Mouse (Mus musculus): ENCODE results near the gene Wwox. TPM values are rescaled to one million over a fixed set of nuclear protein-coding genes. Genes with fewer than 3 reads are reported as not detected.
A peak's percentile ranks its signal among the peaks of the same experiment; 100 is the strongest.

Gene Wwox
- polyA plus RNA-seq, 3 experiments from 2014 or later = 8.6 to 17.2 (median 12.6) TPM

DNA sequence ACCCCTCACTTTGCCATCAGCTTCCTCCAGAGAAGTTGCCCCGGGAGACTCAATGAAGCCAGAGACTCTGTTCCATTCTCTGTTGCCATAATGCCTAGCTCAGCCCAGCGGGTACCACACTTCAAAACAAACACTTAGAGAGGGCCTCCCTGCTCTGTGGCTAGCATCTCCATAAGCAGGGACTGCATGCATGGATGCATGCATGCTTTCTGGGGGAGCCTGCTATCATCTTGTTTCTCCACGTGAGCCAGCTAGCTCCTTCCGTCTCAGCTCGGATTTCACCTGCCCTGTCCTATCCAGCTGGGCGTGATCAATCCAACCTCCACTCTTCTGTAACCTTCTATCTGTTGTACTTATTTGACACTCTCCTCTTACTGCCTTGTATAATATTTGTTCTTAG is 675.0 kb downstream of the Wwox start:
- ATAC-seq = no peak

- ATAC-seq = no peak
Measured at GRCm38 (mm10) chr8:115126081-115126480, 686.6 kb downstream of the Wwox start.

DNA sequence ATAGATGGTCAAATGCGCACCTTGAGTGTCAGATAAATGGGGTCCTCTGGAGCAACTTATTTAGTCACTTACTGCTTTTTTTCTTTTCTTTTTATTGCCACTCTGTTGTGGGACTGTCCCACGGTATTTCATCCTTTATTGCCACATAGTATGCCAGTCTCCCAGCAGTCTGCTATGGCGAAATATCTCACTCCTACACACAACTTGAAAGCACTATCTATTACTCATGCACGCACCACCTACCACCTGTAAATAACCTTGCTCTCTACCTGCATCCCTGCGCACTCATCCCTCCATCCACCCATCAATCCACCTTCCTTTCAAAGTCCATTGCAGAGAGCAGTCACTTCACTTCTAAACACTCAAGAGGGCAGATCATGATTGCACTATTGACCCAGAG is 687.2 kb downstream of the Wwox start:
- ATAC-seq = peak; percentile 37

DNA sequence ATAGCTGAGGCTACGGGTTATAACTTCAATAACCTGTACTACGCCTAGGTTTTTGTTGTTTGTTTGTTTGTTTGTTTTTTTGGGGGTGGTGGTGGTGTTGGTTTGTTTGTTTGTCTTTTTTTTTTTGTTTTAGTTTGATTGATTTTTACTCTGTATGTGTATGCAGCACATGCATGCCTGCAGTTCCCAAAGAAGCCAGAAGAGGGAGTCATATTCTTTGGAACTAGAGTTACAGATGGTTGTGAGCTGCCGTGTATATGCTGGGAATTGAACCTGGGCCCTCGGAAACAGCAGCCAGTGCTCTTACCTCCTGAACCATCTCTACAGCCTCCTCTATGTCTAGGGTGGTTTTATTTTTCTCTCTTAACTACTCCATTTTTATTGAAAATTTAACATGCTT is 689.9 kb downstream of the Wwox start:
- ATAC-seq = no peak

DNA sequence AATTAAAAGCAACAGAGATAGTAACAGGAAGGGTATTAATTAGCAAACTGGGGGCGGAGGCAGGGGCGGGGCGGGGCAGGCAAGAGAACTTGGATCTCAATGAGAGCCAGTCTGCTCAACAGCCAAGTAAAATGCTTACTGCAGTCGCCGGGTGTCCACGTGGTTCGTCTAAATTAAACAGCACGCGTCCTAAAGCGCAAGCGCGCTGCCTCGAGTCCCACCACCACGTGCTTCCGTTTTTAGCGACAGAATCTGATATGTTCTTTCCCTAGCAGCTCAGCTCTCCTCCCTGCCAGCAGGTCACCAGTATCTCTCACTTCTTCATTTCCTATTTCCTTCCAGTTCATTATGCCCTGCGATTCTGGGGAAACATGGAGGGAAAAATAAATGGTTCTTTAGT is 693.7 kb downstream of the Wwox start:
- no peak for ATAC-seq

DNA sequence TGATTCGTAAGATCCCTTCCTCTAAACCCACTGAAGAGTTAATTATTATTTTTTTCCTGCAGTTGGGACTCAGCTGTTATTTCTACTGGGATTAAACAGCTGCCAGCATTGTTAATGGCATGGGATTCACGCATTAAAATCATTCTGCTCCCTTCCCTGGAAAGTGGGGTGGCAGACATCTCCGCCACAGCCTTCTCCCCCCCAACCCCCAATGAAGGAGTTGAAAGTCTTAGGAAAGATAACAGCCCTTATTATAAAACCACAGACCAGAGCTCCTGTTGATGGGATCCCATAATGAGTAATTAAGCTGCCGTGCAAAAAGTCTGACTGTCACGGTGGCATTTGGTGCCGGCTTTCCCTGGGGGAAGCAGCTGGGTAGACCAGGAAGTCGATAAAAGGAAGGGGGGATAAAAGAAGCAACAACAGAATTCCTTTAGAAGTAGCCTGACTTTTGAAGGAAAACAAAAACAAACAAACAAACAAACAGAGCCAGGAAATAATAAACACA is 694.3 kb downstream of the Wwox start:
- no peak for ATAC-seq

- ATAC-seq = peak; percentile 81
Measured at GRCm38 (mm10) chr8:115136888-115137287, 697.4 kb downstream of the Wwox start.

DNA sequence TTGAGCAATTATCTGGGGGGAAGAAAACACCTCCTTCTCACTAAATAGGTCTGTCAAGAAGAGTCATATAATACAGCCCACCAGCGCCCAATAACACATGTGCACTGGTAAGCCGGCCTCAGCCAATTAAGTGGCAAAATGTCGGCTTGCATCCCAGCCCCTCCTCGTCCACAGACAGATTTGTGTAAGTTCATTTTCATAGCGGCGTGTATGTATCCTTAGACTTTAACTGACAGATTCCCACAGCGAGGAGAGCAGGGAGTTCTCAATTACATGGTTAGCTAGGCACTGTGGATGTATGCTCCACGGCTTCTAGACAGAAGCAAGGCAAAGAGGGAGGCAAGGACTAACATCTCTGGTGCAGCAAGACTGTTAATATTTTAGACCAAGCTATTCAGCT is 702.2 kb downstream of the Wwox start:
- ATAC-seq = no peak

DNA sequence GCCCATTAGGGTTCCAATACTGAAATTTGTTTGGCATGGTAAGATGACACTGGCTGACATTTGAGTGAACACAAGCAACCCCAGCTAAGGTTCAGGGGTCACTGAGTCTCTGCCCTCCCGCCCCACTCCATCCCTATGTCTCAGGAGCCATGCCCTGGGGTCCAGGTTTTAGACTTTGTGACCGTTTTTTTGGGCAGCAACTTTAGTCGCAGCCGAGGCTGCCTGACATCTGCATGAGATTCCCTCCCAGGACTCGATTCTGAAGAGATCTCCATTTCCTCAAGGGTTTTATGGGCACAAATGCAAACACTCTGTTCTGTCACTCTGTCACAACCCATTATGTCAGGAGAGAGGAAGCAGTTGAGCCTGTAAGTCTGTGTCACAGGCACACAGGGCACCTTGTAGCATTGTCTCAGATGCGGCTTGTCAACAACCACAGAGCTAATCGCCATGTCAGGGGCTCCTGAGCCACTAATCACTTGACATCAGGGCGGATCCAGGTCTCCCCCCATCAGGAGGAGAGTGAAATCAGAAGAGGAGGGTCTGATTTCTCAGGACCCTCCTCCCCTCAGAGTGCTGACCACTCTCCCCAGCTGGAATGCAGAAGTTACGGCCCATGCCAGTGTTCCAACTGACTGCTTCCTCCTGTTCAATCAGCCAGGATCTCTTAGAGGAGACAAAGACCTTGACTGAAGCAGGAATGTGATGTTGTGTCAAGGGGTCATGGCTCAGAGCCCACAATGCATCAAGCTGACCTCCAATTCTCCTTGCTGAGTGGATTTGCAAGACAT is 704.3 kb downstream of the Wwox start:
- ATAC-seq = peak; percentile 28

DNA sequence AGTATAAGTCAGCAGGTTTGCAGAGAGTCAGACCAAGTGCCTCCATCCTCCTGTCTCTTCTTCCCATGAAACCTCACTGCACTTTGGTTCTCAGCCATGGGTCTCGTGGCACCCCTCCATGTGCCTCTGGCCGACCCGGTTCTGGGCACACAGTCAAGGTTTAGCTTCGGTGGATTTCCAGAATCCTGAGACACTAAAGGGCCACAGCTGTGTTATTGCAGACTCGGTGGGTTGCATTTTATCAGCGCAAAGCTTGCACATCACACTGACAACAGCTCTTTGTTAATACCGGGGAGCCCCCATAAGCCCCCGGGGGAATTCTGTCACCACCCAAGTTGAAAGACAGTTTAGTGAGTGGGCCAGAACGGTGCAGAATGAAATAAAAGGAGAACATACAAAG is 707.6 kb downstream of the Wwox start:
- no peak for ATAC-seq

- ATAC-seq = no peak
Measured at GRCm38 (mm10) chr8:115150446-115151109, 711.1 kb downstream of the Wwox start.

GRCm38 (mm10) chr8:115151416-115151815 is 712.0 kb downstream of the Wwox start:
- no peak for ATAC-seq

DNA sequence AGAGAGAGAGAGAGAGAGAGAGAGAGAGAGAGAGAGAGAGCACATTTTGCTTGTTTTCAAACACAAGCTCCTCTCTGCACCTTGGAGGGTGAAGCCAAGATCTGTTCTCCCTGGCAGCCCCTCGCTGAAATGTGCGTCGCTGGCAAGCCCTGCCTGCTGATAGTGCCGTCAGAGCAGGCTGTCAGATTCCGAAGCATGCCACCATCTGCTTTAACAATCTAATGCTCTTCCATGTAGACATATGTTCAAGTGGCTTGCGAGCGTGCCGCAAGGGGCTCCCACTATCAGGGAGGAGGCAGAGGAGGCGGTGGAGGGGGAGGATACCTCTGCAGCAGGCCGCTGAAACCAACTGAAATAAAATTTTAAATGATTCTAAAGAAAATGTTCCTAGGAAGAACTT is 714.6 kb downstream of the Wwox start:
- no peak for ATAC-seq

DNA sequence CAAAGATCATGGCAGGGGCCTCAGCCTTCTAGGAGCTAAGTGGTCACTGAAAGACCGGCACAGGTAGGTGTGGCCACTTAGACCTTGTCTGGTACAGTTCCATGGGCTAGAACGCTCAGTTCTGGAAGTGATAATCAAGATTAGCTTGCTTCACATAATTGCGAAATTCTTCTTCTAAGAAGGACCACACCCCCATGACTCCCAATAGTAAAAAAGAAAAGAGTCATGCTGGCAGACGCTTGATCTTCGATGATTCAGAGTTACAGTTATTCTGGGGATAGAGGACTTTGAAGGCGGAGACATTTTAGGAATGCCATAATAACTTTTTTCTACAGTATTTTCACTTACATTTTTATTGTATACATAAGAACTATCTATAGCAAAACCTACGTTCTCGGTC is 716.7 kb downstream of the Wwox start:
- ATAC-seq = no peak

DNA sequence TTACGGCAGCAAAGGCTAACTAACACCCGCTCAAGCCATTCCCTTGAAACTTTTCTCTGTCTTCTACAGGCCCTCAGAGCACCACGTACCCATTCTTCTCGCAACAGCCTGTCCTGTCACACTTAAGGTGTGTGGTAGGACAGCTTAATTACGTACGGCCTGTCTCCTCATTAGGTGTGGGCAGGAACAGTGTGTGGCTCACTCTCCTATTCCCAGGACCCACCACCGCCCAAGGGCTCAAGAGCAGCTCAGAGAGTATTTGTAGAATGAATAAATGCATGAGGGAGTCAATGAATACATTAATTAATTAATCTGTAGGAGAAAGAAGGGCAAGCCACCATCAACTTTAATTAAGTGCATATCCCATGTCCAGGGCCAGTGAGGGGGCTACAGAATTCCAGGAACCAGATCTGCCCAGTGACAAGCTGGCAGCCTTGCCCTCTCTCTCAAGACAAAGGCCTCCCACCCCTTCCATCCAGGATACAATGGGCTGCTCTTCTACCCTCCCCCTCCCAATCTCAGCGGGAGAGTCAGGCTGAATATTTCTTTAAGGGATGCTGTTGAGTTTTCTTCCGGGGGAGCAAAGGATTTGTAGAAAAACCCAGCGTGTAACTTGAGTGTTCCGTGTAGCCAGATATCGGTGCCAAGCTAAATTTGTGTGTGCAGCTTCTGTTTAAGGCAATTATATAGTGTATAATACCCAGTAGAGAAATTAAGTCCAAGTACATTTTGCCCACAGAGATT is 718.7 kb downstream of the Wwox start:
- ATAC-seq = no peak

DNA sequence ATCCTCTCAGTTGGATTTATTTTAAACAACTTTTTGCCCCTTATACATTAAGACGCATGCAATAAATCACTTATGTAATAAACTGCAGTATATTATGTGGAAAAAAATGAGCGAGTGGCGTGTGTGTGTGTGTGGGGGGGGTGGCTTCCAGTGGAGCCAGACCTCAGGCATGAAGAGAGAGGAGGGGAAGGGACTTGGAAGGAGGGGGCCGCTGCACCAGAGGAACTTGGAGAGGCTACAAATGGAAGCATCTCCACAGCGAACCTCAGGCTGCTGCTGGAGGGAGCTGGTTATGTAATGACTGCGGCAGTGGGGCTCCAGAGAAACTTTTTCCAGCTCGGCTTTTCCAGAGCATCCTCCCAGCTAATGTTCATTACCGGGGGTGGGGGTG is 719.3 kb downstream of the Wwox start:
- ATAC-seq = no peak

DNA sequence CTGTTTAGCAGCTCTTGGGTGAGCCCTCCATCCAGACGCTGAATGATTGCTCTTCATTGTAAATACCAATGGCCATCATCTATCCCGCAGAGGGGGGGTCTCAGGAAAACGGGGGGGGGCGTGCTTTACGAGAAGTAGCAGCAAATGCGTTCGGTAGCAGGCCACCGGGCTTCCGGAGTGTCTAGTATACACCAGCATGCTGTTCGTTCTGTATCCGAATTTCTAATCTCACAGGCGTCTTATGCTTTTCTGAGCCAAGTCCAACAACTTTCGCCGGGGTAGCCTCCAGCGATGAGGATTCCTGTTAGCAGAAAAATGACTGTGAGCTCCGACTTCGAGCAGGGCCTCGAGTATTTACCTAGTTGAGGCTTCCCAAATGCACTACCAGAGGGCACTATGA is 719.8 kb downstream of the Wwox start:
- peak; percentile 31 for ATAC-seq

DNA sequence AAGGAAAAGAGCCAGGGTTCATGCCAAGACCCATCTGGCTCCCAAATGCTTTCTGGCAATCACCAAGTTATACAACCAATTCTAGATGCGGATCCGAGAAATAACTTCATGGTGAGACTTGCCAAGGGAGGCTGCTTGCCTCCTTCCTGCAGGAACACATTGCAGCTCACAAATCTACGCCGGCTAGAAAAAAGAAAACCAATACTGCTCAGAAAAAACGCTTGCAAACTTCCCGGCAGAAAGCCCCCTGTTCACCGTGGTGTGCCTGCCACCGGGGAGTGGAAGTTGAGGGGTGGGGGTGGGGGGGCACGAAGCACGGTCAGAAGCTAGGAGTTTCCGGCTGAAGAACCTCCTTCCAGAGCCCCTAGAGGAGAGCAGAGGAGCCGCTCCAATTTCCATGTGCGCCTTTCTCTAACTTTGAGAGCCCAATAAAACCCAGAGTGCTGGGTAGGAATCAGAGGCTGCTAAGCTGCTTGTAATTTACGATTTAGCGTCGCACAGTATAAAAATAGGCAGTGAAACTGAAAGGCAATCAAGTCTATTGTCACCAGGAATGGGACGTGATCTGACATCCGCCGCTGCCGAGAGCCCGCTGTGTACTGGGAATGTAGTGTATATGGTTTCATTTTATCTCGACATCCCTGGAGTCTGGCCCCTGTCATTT is 720.4 kb downstream of the Wwox start:
- peak; percentile 93 for ATAC-seq

DNA sequence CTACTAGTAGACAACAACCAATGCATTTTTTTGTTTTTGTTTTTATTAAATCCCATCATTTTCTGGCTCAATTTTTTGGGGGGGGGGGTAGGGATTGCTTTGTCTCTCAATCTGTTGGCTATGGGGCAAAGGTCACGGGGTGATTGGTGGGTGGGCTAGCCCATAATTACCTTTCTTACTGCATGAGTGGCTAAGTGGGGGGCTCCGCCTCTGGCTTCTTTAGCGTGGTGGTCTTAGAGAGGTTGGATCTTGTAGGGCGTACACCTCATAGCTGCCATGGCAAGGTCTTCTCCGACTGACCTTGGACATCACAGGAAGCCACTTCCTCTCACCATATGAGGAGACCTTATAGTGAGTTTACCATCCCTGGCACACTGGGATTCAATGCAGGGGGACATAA is 721.0 kb downstream of the Wwox start:
- ATAC-seq = no peak

GRCm38 (mm10) chr8:115161520-115161919 is 722.1 kb downstream of the Wwox start:
- no peak for ATAC-seq

GRCm38 (mm10) chr8:115164872-115165271 is 725.4 kb downstream of the Wwox start:
- no peak for ATAC-seq

GRCm38 (mm10) chr8:115173634-115174081 is 734.2 kb downstream of the Wwox start:
- no peak for ATAC-seq

Data from inflammation-experienced regulatory T-cells, adult 6 months (primary cell).